Mouse (Mus musculus) kidney, postnatal 0 days (tissue): ENCODE data around the gene Arsk. TPM values are rescaled to one million over a fixed set of nuclear protein-coding genes. Genes with fewer than 3 reads are reported as not detected.

ENCODE experiments used
- ATAC-seq: fragments of 200-750 bp; cut with Nextera tagmentation; replicated peaks from 2 replicates; pipeline ENCODE4 v1.8.0; 2017; ENCODE audit warnings: low read depth, moderate number of reproducible peaks, moderate TSS enrichment, moderate library complexity; ENCODE audit not compliant: low FRiP score
- DNase-seq: peaks from one replicate; pipeline ENCODE4 v3.0.0-alpha.2; 2016; ENCODE audit warnings: low spot score
- H3K27ac ChIP-seq: fragments of 300-500 bp; sonication (generic); 2 replicates; pipeline ENCODE4 v1.5.1; 2014; ENCODE audit warnings: mild to moderate bottlenecking
- H3K27me3 ChIP-seq: fragments of 300-500 bp; sonication (generic); 2 replicates; pipeline ENCODE4 v1.6.1; 2014; ENCODE audit warnings: low read length, mixed read lengths; ENCODE audit not compliant: insufficient read depth
- H3K36me3 ChIP-seq: fragments of 300-500 bp; sonication (generic); 2 replicates; pipeline ENCODE4 v1.6.1; 2014; ENCODE audit warnings: low read length, mixed read lengths; ENCODE audit not compliant: insufficient read depth
- H3K4me1 ChIP-seq: fragments of 300-500 bp; sonication (generic); replicated peaks from 2 replicates; pipeline ENCODE4 v1.6.1; 2014; ENCODE audit warnings: antibody characterized with exemption, low read length, mixed read lengths; ENCODE audit not compliant: insufficient read depth
- H3K4me2 ChIP-seq: fragments of 300-500 bp; sonication (generic); 2 replicates; pipeline ENCODE4 v1.6.1; 2014; ENCODE audit warnings: mild to moderate bottlenecking, low read length, moderate library complexity, mixed read lengths
- H3K4me3 ChIP-seq: fragments of 300-500 bp; sonication (generic); replicated peaks from 2 replicates; pipeline ENCODE4 v1.5.1; 2014; ENCODE audit warnings: low read depth, low read length
- H3K9ac ChIP-seq: fragments of 300-500 bp; sonication (generic); 2 replicates; pipeline ENCODE4 v1.6.1; 2014; ENCODE audit warnings: low read depth, low read length
- H3K9me3 ChIP-seq: fragments of 300-500 bp; sonication (generic); replicated peaks from 2 replicates; pipeline ENCODE4 v1.6.1; 2016; ENCODE audit warnings: low read length, inconsistent platforms, mixed read lengths
- CTCF ChIP-seq: IDR thresholded peaks from 2 replicates; pipeline ENCODE4 v1.5.1; 2016; ENCODE audit warnings: antibody characterized with exemption, low read depth, mild to moderate bottlenecking, moderate library complexity
- WGBS: fragments of 180-500 bp; shearing (Covaris S2); extraction: QIAGEN DNeasy Blood & Tissue Kit; methylation state at CpG from one replicate; pipeline ENCODE4 v1.1.7; 2014; 5-methylcytosine and 5-hydroxymethylcytosine counted together
- polyA plus RNA-seq: library from polyadenylated mRNA; unstranded; fragments of >200 nt; fragmentation: Nextera tagmentation; extraction: Ambion mirVana; gene quantifications from 2 replicates; pipeline ENCODE4 v1.2.1, GENCODE M21; 2015

Arsk gene
- polyA plus RNA-seq, 1 experiment from 2014 or later, result 12.1 TPM

- no peak overlapping the region for H3K9ac ChIP-seq
- H3K4me3 ChIP-seq, result no peak overlapping the region
- no peak overlapping the region for H3K4me2 ChIP-seq
- no peaks in the 10 kb centered on the region for H3K4me1 ChIP-seq
- DNase-seq, result no peak
- TF ChIP-seq CTCF, result no peak
- no peak for ATAC-seq
- H3K27ac ChIP-seq, result no peak overlapping the region
- no peaks in the 10 kb centered on the region for H3K27me3 ChIP-seq
- no peaks in the 10 kb centered on the region for H3K36me3 ChIP-seq
- 51% methylated on average over 1 of the region's 1 CpGs for WGBS
- H3K9me3 ChIP-seq, result no peaks in the 10 kb centered on the region
These were observed 56.0 kb downstream of the Arsk start for GRCm38 (mm10) chr13:76042455-76042854.

- H3K9ac ChIP-seq, result no peak overlapping the region
- H3K4me1 ChIP-seq, result no peaks in the 10 kb centered on the region
- no peaks in the 10 kb centered on the region for H3K27me3 ChIP-seq
- no peaks in the 10 kb centered on the region for H3K36me3 ChIP-seq
- no peak overlapping the region for H3K4me3 ChIP-seq
- no peak overlapping the region for H3K27ac ChIP-seq
- no peak for DNase-seq
- no peak for ATAC-seq
- WGBS, result 54% methylated on average over 3 of the region's 3 CpGs
- H3K4me2 ChIP-seq, result no peak overlapping the region
- TF ChIP-seq CTCF, result no peak
- no peaks in the 10 kb centered on the region for H3K9me3 ChIP-seq
These were observed 73.9 kb downstream of the Arsk start for GRCm38 (mm10) chr13:76024588-76024987.

- no peaks in the 10 kb centered on the region for H3K9me3 ChIP-seq
- 0 out of 2 replicates have a peak, but pooled peaks cover 3% of the 10 kb centered on the region for H3K4me1 ChIP-seq
- peak; percentile 55; the same call in 1 of the 2 replicates for TF ChIP-seq CTCF
- no peak overlapping the region for H3K4me2 ChIP-seq
- H3K27me3 ChIP-seq, result no peaks in the 10 kb centered on the region
- ATAC-seq (no peak), DNase-seq (peak; percentile 58)
- no peak overlapping the region for H3K9ac ChIP-seq
- H3K27ac ChIP-seq, result no peak overlapping the region
- WGBS, result 81% methylated on average over 2 of the region's 2 CpGs
- H3K36me3 ChIP-seq, result no peaks in the 10 kb centered on the region
- no peak overlapping the region for H3K4me3 ChIP-seq
These were observed 76.7 kb downstream of the Arsk start for GRCm38 (mm10) chr13:76021782-76022181.

GRCm38 (mm10) chr13:76018844-76019400, 79.5 kb downstream of the Arsk start:
- WGBS, result 46% methylated on average over 5 of the region's 5 CpGs
- no peak for DNase-seq
- Histone ChIP-seq H3K9me3 (no peaks in the 10 kb centered on the region), H3K27me3 (no peaks in the 10 kb centered on the region), H3K4me1 (0 out of 2 replicates have a peak, but pooled peaks cover 3% of the 10 kb centered on the region), H3K4me2 (peak overlapping the region; percentile 82), H3K36me3 (no peaks in the 10 kb centered on the region), H3K27ac (0 out of 2 replicates have a peak overlapping the region, but pooled peaks have one; percentile 21), H3K9ac (no peak overlapping the region), H3K4me3 (peak overlapping the region; percentile 72)
- no peak for TF ChIP-seq CTCF
- peak; percentile 57 for ATAC-seq

- Histone ChIP-seq H3K9me3 (no peaks in the 10 kb centered on the region), H3K4me2 (peak within 1 kb of the TSS; percentile 82), H3K27ac (peak within 1 kb of the TSS; percentile 97), H3K27me3 (no peaks in the 10 kb centered on the region), H3K9ac (peak within 1 kb of the TSS; percentile 93), H3K4me3 (peak within 1 kb of the TSS; percentile 72), H3K36me3 (no peaks in the 10 kb centered on the region), H3K4me1 (0 out of 2 replicates have a peak, but pooled peaks cover 3% of the 10 kb centered on the region)
- TF ChIP-seq CTCF, result no peak
- ATAC-seq (peak; percentile 100), DNase-seq (peak; percentile 99)
- WGBS, result 2% methylated on average over 48 of the region's 50 CpGs
These were observed 80.3 kb downstream of the Arsk start, which contains the start of gene Rfesd for GRCm38 (mm10) chr13:76017974-76018843. TSS of gene Rfesd (minus strand) at chr13:76018719.

- WGBS, result 55% methylated on average over 4 of the region's 4 CpGs
- H3K9ac ChIP-seq, result peak overlapping the region; percentile 93
These were observed 81.0 kb downstream of the Arsk start for GRCm38 (mm10) chr13:76017465-76017864.

More at GRCm38 (mm10) chr13:76017465-76017864, 81.0 kb downstream of the Arsk start:
- 0 out of 2 replicates have a peak, but pooled peaks cover 3% of the 10 kb centered on the region for H3K4me1 ChIP-seq
- H3K36me3 ChIP-seq, result no peaks in the 10 kb centered on the region
- ATAC-seq (no peak), DNase-seq (no peak)
- no peaks in the 10 kb centered on the region for H3K9me3 ChIP-seq
- H3K4me2 ChIP-seq, result peak overlapping the region; percentile 82
- H3K27ac ChIP-seq, result peak overlapping the region; percentile 97
- H3K4me3 ChIP-seq, result peak overlapping the region; percentile 72
- H3K27me3 ChIP-seq, result no peaks in the 10 kb centered on the region
- TF ChIP-seq CTCF, result no peak
